Mouse (Mus musculus): ENCODE results near the gene Klri1. TPM values are rescaled to one million over a fixed set of nuclear protein-coding genes. Genes with fewer than 3 reads are reported as not detected.

Gene Klri1
- polyA plus RNA-seq, 1 experiment: not detected

Other genes starting within 250 kb of the Klri1 start
- not detected in 2 replicates for gene Olr1, start 210.0 kb downstream of the Klri1 start, polyA plus RNA-seq (2012; ENCODE audit: insufficient read depth, insufficient read length, missing spikeins)
- not detected in 2 replicates for gene Tmem52b, start 204.6 kb downstream of the Klri1 start, polyA plus RNA-seq (2012; ENCODE audit: insufficient read depth, insufficient read length, missing spikeins)
- gene Gabarapl1, start 184.0 kb downstream of the Klri1 start, polyA plus RNA-seq (2012; ENCODE audit: insufficient read depth, insufficient read length, missing spikeins): 111 and 147 TPM in 2 replicates
- not detected in 2 replicates for gene Klre1, start 139.2 kb downstream of the Klri1 start, polyA plus RNA-seq (2012; ENCODE audit: insufficient read depth, insufficient read length, missing spikeins)
- gene Klrd1, start 125.3 kb downstream of the Klri1 start, polyA plus RNA-seq (2012; ENCODE audit: insufficient read depth, insufficient read length, missing spikeins): 2.0 TPM in 1 of 2 replicates, not detected in the other
- 0.83 and 1.1 TPM in 2 replicates for gene Klrk1, start 93.3 kb downstream of the Klri1 start, polyA plus RNA-seq (2012; ENCODE audit: insufficient read depth, insufficient read length, missing spikeins)
- gene Klrc3, start 73.8 kb downstream of the Klri1 start, polyA plus RNA-seq (2012; ENCODE audit: insufficient read depth, insufficient read length, missing spikeins): not detected in 2 replicates
- gene Klrc2, start 56.4 kb downstream of the Klri1 start, polyA plus RNA-seq (2012; ENCODE audit: insufficient read depth, insufficient read length, missing spikeins): not detected in 2 replicates
- not detected in 2 replicates for gene Klrc1, start 38.2 kb downstream of the Klri1 start, polyA plus RNA-seq (2012; ENCODE audit: insufficient read depth, insufficient read length, missing spikeins)
- gene Klri2, start 23.4 kb upstream of the Klri1 start, polyA plus RNA-seq (2012; ENCODE audit: insufficient read depth, insufficient read length, missing spikeins): not detected in 2 replicates
- gene Gm156, start 67.1 kb upstream of the Klri1 start, polyA plus RNA-seq (2012; ENCODE audit: insufficient read depth, insufficient read length, missing spikeins): not detected in 2 replicates
- not detected in 2 replicates for gene Gm17631, start 145.5 kb upstream of the Klri1 start, polyA plus RNA-seq (2012; ENCODE audit: insufficient read depth, insufficient read length, missing spikeins)
- not detected in 2 replicates for gene Klra17, start 159.5 kb upstream of the Klri1 start, polyA plus RNA-seq (2012; ENCODE audit: insufficient read depth, insufficient read length, missing spikeins)
- not detected in 2 replicates for gene Klra5, start 200.5 kb upstream of the Klri1 start, polyA plus RNA-seq (2012; ENCODE audit: insufficient read depth, insufficient read length, missing spikeins)

All from brown adipose tissue, adult 24 weeks (tissue).